ENCODE assay signal across 9 mouse cellular contexts in the genomic region with DNA sequence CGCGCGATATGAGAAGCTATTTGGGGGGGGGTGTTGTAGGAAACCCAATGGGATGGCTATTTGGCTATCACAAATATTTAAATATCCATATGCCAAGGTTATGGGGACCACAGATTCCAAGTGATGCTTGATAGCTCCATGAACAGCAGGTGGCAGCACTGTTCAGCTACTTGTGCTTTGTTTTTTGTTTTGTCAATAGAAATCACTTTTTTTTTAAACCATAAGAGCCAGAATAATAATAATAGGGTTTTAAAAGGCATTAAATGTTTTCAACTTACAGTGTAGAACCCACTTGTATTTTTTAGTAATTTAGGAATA.
DNase-seq lines count a peak whose midpoint lies in the region; ATAC-seq and TF ChIP-seq lines count a peak whose summit lies in the region.
"Had no signal": no experiment of that assay in that cellular context is flagged by ENCODE, and none has a peak within 500 bp of the region (broad histone marks: within the 10 kb centered on the region; RNA-seq: fewer than 3 reads in every experiment).

No protein-coding gene starts in this region.

- TF ChIP-seq CTCF in heart, postnatal 0 days (IDR thresholded peaks at IDR 0.05; ENCODE audit: low read depth) = peak; percentile 46

- no peaks in the 10 kb centered on the region for H3K9me3 ChIP-seq in heart, postnatal 0 days (replicated peaks; ENCODE audit: control insufficient read depth, low read length)
- no peaks in the 10 kb centered on the region for H3K9me3 ChIP-seq in limb, embryonic 11.5 days (ENCODE audit: control insufficient read depth, low read length)
- H3K9me3 ChIP-seq: liver, embryonic 13.5 days had no signal

- no peaks in the 10 kb centered on the region for H3K4me1 ChIP-seq in heart, postnatal 0 days (ENCODE audit: control insufficient read depth, insufficient read depth)
- no peaks in the 10 kb centered on the region for H3K4me1 ChIP-seq in limb, embryonic 11.5 days (ENCODE audit: control insufficient read depth, insufficient read depth, low read length)
- H3K4me1 ChIP-seq: liver, embryonic 13.5 days had no signal

- no peak overlapping the region for H3K27ac ChIP-seq in heart, postnatal 0 days (ENCODE audit: low read depth)
- no peak overlapping the region for H3K27ac ChIP-seq in limb, embryonic 11.5 days (replicated peaks; ENCODE audit: low read depth, low read length)
- H3K27ac ChIP-seq: liver, embryonic 13.5 days had no signal

- H3K9ac ChIP-seq in heart, postnatal 0 days (replicated peaks; ENCODE audit: low read depth, low read length) = no peak overlapping the region
- H3K9ac ChIP-seq in limb, embryonic 11.5 days (ENCODE audit: low read length) = no peak overlapping the region
- H3K9ac ChIP-seq: liver, embryonic 13.5 days had no signal

- no peaks in the 10 kb centered on the region for H3K27me3 ChIP-seq in heart, postnatal 0 days (ENCODE audit: control insufficient read depth, insufficient read depth, low read length)
- H3K27me3 ChIP-seq in limb, embryonic 11.5 days (ENCODE audit: control insufficient read depth, insufficient read depth, low read length) = no peaks in the 10 kb centered on the region
- H3K27me3 ChIP-seq: liver, embryonic 13.5 days had no signal

- H3K36me3 ChIP-seq in heart, postnatal 0 days (replicated peaks; ENCODE audit: control insufficient read depth, insufficient read depth, low read length) = no peaks in the 10 kb centered on the region
- no peaks in the 10 kb centered on the region for H3K36me3 ChIP-seq in limb, embryonic 11.5 days (ENCODE audit: control insufficient read depth, insufficient read depth, low read length)
- H3K36me3 ChIP-seq: liver, embryonic 13.5 days had no signal

- 76% methylated on average over 3 of the region's 3 CpGs for WGBS in heart, postnatal 0 days
- WGBS in limb, embryonic 11.5 days = 58% methylated on average over 3 of the region's 3 CpGs

- no peak overlapping the region for H3K4me3 ChIP-seq in heart, postnatal 0 days (ENCODE audit: low read depth, low read length)
- H3K4me3 ChIP-seq in limb, embryonic 11.5 days (ENCODE audit: low read depth, low read length) = no peak overlapping the region
- H3K4me3 ChIP-seq: liver, embryonic 13.5 days had no signal

- no peak overlapping the region for H3K4me2 ChIP-seq in heart, postnatal 0 days (ENCODE audit: low read depth, low read length)
- H3K4me2 ChIP-seq in limb, embryonic 11.5 days (ENCODE audit: low read depth, severe bottlenecking) = no peak overlapping the region
- H3K4me2 ChIP-seq: liver, embryonic 13.5 days had no signal

- no peak for TF ChIP-seq EP300 in heart, postnatal 0 days (IDR thresholded peaks at IDR 0.05; ENCODE audit: low read depth)

- no peak for ATAC-seq in heart, postnatal 0 days (ENCODE audit: insufficient read depth, low read depth)
- peak; percentile 31; the same call in 1 of the 2 replicates for ATAC-seq in limb, embryonic 11.5 days (ENCODE audit: insufficient number of reproducible peaks, low FRiP score, low TSS enrichment, low read depth)
- ATAC-seq in monocyte, adult 5-6 weeks (replicated peaks; ENCODE audit: insufficient number of reproducible peaks, low FRiP score, low TSS enrichment, poor library complexity, severe bottlenecking) = no peak

- DNase-seq in heart, postnatal 0 days (ENCODE audit: low spot score) = no peak
- DNase-seq in heart, adult 11 months = no peak
- peak; percentile 43 to 45 for DNase-seq in right cerebral cortex, adult 2 months (ENCODE audit: low spot score in 2 of 2)
- no peak for DNase-seq in right cerebral cortex, postnatal 36 days (ENCODE audit: low spot score in 2 of 2)
- peak; percentile 83 to 85 for DNase-seq in cerebellum, postnatal 14 days
- peak; percentile 49 for DNase-seq in limb, embryonic 11.5 days (ENCODE audit: low spot score)
- no peak for DNase-seq in thymus, postnatal 0 days (ENCODE audit: low spot score)
- DNase-seq: liver, embryonic 13.5 days had no signal

Comparison
In these comparisons a context has a peak if more than half of its experiments do, and no peak if none do; other contexts are left out.
1. DNase-seq: peak in right cerebral cortex, adult 2 months (2 of 2), cerebellum, postnatal 14 days (2 of 2) and limb, embryonic 11.5 days (single experiment); none in heart, postnatal 0 days (single experiment), heart, adult 11 months (single experiment), right cerebral cortex, postnatal 36 days (0 of 2) and thymus, postnatal 0 days (single experiment).